Mouse (Mus musculus) layer of hippocampus, adult 2 months (tissue): Measurements from ENCODE around the gene Trim9. TPM values are rescaled to one million over a fixed set of nuclear protein-coding genes. Genes with fewer than 3 reads are reported as not detected.

Experiments
- DNase-seq, 2 experiments: peaks; one replicate each; pipeline ENCODE4 v3.0.0; 2022; ENCODE audit warnings: low spot score in 2 of 2
- H3K27ac ChIP-seq: fragments of 200-600 bp; 2 replicates; pipeline ENCODE4 v1.8.1; 2022
- H3K4me3 ChIP-seq: fragments of 200-600 bp; 2 replicates; pipeline ENCODE4 v1.8.1; 2022; ENCODE audit warnings: mild to moderate bottlenecking
- CTCF ChIP-seq: fragments of 200-600 bp; conservative IDR thresholded peaks from 2 replicates; pipeline ENCODE4 v1.8.1; 2022; ENCODE audit warnings: antibody characterized with exemption, mild to moderate bottlenecking, moderate library complexity
- total RNA-seq, 2 experiments: library from RNA; stranded (reverse); gene quantifications; 2 replicates each; pipeline ENCODE4 v1.2.3; 2021

The Trim9 gene
- total RNA-seq, 2 experiments from 2014 or later: 306 to 310 TPM

DNA sequence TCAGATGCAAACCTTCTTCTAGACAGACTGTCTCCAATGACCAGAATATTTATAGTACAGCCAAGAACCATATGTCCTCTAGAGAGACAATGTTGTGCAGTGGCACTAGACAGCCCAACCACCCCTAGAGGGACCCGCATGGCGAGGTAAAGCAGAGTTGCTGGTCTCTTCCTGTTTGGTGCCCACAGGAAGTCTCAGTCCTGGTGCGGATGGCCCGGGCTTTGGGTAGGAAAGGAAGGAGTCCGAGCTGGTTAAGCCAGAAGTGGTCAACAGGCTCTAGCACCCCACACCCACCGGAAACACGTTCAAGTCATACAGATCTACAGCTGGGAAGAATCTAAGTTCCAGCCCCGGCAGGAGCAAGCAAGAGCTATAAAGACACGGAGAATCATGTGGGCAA, 80.1 kb downstream of the Trim9 start:
- no peak for DNase-seq

DNA sequence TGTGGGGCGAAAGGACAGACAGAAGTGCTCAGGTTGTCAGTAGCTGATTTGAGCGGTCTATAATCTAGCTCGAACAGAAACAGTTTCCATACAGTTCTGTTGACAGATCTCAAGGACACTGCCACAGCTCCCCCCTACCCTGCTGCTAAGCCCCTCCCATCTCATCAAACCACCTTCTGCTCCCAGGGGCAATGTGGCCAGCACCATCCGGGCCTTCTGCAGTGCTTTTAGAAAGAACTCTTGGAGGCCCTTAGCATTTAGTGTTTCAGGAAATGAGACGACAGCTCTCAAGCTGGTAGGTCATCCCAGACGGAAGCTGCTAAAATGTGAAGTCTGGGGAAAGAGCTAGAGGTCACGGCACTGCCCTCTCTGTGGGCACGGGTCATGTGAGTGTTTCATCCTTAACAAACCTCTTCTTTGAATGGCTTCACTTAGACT, 80.9 kb downstream of the Trim9 start:
- Histone ChIP-seq H3K4me3 (no peak overlapping the region), H3K27ac (peak overlapping the region; percentile 40; the same call in 1 of the 2 replicates)
- no peak for TF ChIP-seq CTCF
- no peak for DNase-seq

More for the DNA sequence above, 80.1 kb downstream of the Trim9 start:
- Histone ChIP-seq H3K4me3 (no peak overlapping the region), H3K27ac (peak overlapping the region; percentile 40)
- no peak for TF ChIP-seq CTCF

DNA sequence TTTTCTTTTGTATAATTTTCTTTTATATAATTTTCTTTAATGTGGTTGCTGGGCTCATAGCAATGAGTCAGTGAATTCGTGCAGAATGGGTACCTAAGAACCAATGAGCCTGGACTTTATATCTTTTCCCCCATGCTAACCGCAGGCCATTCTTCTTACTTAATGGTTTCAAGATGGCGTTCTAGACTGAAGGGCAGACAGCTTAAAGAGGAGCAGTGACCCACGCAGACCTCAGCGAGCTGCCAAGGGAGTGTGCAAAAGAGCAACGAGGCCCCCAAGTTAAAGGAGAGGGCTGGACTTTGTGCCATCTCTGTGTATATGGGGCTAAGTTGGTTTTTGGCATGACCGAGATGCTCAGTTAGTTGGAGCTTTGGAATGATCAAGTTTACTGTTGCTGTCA, 83.7 kb downstream of the Trim9 start:
- Histone ChIP-seq H3K27ac (peak overlapping the region; percentile 20; the same call in 1 of the 2 replicates), H3K4me3 (no peak overlapping the region)
- TF ChIP-seq CTCF: no peak
- DNase-seq: no peak

DNA sequence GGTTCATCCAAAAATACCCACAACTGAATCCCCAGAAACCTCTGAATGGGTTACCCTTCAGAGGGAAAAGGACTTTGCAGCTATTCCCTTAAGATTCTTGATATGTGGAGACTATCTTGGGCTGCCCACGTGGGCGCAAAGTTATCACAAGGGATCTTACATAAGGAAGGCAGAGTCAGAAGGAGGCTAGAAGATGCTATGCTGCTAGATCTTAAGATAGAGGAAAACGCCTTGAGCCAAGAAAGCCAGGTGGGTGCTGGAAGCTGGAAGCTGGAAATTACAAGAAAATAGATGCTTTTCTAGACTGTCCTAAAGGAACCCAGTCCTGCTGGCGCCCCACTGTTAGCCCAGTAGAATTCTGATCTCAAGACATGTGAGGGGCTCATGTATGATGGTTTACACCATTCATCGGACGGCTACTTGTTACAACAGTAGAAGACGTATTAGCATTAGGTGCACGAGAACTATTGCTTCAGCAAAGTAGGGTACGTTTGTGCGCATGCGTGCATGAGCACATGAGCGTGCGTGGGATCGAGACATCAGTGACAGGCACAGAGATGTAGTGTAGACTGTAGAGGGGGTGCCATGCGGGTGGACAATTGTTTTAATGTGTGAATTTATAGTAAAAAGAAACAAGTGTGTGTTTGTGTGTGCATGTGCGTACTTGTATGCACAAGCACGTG, 85.0 kb downstream of the Trim9 start:
- Histone ChIP-seq H3K27ac (peak overlapping the region; percentile 70), H3K4me3 (no peak overlapping the region)
- peak in 1 of 2 experiments; percentile 48 for DNase-seq
- TF ChIP-seq CTCF: no peak

DNA sequence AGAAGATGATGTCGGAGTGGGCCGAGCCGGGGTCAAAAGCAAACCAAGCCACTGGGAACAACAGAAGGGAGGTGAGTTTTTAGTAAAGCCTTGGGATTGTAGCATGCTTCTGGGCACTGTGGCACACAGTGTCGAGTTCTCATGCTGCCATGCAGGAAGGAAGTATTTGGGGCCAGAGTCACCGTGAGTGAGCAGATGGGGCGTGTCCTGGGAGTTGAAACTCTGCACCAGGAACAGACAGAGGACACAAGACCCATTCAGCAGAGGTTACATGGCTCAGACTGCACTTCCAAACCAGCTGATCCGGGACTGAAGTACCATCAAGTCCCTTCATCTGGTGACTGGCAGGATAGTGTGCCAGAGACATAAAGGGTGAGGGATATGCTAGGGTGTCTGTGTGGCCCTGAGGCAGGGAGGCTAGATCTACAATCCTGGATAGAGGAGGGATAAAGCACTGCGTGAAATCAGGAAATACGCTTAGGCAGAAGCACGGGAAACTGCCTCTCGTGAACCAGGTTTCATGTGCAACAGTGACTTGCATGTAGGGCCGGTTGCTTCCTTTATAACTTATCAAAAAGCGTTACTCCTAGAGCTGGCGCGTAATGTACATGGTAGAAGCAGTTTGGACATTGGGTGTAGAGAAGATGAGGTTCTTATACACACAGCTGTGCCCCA, 96.1 kb downstream of the Trim9 start:
- no peak for TF ChIP-seq CTCF
- no peak overlapping the region for H3K4me3 ChIP-seq
- 0 out of 2 replicates have a peak overlapping the region, but pooled peaks have one; percentile 66 for H3K27ac ChIP-seq
- no peak for DNase-seq

DNA sequence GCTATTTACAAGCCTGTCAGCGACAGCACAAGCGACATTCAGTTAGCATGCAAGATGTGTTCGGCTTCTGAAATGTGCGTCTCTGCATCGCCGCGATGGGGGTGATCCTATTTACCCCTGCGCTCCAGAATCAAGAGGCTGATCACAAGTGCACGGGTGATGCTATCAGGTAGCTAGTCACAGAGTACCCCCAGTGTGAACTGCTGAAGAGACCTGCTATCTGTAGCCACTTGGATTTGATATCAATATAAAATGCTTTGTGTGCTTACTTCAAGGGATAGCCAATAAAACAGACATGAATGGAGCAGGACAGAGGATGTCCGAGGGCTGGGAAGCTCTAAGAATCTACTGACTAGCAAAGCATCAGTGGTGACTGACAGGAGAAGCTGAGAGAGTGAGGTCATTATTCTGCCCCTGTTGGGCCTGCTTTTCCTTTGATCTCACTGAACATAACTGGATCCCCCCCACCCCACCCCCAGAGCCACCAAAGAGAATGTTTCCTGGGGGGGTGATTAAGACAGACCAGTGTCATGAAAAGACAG, 97.7 kb downstream of the Trim9 start:
- no peak for TF ChIP-seq CTCF
- Histone ChIP-seq H3K27ac (peak overlapping the region; percentile 77), H3K4me3 (no peak overlapping the region)
- no peak for DNase-seq

DNA sequence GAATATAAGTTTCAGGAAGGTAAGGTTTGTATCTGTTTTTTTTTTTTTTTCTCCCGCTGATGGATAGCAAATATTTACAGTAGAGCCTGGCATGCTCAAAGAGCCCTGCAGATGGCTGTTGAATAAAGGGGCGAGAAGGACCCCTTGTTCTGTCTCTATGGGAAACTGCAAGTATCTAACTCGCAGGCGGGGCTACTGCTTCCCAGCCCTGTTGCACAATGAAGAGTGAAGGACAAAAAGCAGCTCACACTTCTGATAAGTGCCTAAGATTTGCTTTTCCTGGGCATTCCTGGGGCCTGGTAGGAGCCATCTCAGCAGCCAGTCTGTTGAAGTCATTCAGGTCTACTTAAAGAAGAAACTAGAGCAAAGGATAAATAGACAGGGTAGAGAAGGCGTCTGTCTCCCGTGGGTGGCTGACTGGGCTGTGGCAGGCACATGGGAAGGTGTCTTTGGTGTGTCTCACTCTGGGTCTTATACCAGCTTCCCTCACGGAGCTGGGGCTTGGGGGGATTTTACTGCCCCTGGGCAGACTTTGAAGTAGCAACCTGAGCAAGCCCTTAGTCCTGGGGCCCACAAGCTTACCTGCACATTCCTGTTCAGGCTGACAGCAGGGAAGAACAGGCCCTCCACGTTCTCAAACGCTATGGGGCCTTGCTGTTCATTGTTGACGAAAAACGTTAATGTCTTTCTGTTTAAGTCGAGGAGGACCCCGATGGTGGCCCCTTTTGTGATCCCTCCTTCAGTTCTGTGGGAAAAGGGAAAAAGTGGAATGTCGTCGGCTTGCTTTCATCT, 99.5 kb downstream of the Trim9 start:
- H3K27ac ChIP-seq: peak overlapping the region; percentile 77
- H3K4me3 ChIP-seq: no peak overlapping the region
- DNase-seq: no peak
- no peak for TF ChIP-seq CTCF

DNA sequence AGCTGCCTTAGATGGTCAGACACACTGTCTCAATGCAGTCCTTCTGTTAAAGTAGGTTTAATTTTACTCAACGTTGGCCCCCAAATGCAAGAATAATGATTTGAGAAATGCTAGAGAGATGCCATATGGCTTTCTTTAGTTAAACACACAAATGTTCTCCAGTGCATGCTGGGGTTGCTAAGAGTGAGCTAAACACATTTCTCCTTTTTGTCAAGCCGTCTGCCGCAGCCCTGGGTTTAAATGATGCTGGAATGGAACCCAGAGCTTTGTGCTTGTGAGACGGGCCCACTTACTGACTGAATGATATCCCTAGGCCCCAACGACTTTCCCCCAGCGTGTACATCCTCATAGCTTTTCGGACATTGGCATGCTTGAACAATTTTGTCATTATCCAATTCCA, 104.9 kb downstream of the Trim9 start:
- DNase-seq: peak in 1 of 2 experiments; percentile 65
- Histone ChIP-seq H3K27ac (peak overlapping the region; percentile 79), H3K4me3 (no peak overlapping the region)
- no peak for TF ChIP-seq CTCF

DNA sequence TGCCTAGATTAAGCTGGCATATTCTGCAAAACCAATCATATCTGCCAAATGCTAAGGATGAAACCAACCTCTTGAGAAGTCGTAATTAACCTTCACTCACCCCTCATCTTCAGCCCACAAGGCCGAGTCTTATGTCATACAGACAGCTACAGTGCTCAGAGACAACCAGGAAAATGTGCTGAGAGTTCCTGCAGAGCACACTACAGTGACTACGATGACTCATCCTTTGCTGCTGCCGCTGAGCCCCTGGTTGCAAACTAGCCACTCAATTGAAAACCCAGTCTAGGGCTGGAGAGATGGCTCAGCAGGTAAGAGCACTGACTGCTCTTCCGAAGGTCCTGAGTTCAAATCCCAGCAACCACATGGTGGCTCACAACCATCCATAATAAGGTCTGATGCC, 107.7 kb downstream of the Trim9 start:
- Histone ChIP-seq H3K27ac (peak overlapping the region; percentile 62; the same call in 1 of the 2 replicates), H3K4me3 (no peak overlapping the region)
- TF ChIP-seq CTCF: no peak
- no peak for DNase-seq

DNA sequence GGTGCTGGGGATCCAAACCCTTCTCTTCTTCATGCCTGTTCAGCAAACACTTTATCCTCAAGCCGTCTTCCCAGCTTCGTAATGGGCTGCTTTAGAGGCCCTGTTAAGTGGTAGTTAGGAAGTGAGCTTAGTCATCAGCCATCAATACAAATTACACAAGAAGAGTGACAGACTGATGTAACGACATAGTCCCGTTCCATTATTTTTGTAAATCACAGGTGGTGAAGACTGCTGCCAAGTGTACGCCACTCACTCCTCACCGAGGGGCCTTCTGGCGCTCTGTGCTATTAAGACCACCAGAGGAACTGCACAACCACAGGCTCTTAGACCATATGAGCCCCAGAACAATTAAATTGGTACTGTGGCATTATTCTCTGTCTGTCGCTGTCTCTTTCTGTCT, 108.8 kb downstream of the Trim9 start:
- Histone ChIP-seq H3K27ac (peak overlapping the region; percentile 74), H3K4me3 (no peak overlapping the region)
- no peak for TF ChIP-seq CTCF
- no peak for DNase-seq

DNA sequence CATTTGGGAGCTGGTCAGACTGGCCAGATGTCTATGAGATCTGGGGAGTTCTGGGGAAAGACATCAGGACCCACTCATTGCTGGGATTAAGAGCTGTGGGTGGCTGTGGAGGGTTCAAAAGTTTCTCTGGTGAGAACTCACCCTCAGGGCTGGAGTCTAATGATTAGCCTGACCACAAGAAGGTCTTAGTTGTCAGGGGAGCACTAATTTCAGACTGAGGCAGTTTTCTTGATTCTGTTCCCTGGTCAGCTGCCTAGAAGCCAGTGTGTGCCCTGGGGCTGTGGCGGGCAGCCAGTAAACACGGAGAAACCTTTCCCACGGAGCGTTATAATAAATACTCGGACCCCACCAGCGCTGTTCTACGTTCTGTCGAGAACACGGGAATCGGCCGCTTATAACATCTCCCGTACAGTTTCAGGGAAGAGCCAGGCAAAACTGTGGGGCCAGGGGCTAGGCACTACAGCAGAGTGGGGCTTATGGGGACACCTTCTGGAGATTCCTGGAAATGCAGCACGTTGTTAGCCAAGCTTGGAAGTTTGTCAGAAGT, 112.4 kb downstream of the Trim9 start:
- Histone ChIP-seq H3K27ac (peak overlapping the region; percentile 58), H3K4me3 (peak overlapping the region; percentile 50)
- peak; percentile 64 to 80 for DNase-seq
- peak; percentile 93 for TF ChIP-seq CTCF

DNA sequence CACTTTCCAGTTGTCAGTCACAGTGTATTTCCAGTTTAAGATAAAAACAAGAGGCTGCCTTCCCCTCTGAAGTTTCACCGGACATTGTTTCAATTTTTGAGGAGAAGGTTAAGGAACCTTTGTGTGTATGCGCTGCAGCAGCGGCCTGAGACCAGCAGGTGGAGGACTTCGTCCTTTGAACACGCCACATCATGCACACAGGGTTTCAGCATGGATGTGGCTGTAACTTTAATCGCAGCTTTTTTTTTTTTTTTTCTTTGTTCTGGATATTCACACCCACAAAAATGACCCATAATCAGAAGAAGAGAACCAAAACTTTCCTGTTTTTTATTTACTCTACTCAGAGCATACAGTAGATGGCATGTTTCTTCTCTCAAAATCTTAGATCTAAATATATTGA, 113.0 kb downstream of the Trim9 start:
- Histone ChIP-seq H3K27ac (peak overlapping the region; percentile 58; the same call in 1 of the 2 replicates), H3K4me3 (peak overlapping the region; percentile 50; the same call in 1 of the 2 replicates)
- DNase-seq: no peak
- peak; percentile 85 for TF ChIP-seq CTCF
